Mouse (Mus musculus): Measurements from ENCODE around the gene Ehf.

Gene Ehf

DNA sequence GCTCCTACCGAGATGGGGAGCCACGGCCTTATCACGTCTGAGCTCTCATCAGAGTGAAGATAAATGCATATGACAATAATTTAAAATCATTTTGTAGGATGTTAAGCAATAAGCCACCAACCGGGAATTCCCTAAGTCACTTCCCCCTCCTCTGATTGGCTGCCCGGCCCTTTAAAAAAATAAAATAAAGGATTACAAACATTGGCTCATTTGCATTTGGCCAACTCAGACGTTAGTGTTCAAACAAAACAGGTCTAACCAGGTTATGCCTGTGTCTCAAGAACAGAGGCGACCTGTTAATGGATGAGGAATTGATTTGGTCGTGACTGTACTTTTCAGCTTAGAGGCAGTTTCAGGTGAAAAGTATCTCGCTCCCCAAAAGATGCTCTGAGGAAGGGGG lies at the start of gene Ehf:
Gene Ehf, minus strand, starts transcription at position 147 of the 400 bp plus-strand sequence.
- no peak for DNase-seq (ENCODE audit: extremely low read depth, insufficient read length, low spot score)

DNA sequence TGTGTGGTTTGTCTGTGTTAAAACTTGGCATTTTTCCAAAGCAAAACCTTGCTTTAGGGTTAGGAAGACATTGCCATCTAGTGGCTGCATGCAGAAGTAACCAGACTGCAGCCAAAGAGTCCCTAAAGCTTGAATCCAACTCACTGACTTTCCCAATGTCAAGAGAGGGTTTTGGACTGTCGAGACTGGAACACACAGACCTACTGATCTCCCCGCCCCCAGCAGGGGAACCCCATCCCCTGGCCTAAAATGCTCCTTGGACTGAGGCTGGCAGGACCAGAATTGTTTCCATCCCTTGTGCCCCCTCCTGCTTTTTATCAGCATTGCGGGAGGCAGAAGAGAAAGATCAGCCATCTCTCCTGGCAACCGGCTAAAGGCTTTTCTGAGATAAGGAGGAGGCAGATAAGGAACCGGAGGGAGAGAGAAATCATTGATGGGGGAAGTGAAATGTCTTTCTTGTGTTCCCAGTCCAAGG lies 44.4 kb upstream of the Ehf start:
- peak; percentile 43 for DNase-seq (ENCODE audit: extremely low read depth, insufficient read length, low spot score)

DNA sequence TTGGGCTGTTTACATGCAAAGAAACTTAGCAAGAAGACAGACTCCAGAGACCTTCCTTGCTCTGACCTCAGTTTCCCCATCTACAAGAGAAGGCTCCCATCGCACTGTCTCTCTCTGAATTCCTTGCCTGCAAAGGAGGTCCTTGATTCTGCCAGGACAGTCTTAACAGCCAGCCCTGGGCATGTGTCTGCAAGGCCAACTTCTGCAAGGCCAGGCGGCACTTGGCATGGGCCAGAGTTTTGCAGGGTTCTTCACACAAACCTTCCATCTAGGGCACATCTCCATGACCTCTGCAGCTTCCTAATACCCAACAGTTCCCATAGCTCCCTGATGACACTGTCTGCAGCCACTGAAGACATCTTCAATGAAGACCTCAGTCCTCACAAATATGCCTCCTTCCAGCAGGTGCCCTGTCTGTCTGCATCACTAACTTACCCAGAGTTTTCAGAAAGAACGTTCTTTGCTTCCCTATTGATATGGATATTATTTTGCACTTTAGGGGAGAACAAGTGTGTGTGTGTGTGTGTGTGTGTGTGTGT lies 43.7 kb upstream of the Ehf start:
- no peak for DNase-seq (ENCODE audit: extremely low read depth, insufficient read length, low spot score)

DNA sequence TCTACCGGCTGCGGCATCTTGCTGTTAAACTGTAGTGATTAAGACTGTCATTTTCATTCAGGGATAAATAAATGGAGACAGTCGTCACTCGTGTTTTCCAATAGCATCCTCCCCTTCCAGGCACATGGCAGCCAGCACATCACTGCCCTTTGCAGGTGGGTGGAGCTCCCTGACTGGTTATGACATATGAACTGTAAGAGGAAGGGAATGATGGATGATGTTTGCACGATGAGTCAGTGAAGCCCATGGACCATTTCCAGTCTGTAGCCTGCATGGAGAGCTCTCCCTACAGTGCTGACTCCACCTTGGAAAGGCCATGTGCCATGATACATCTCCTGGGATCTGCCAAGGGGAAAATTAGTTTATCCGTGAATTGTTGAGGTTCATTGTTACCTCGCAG lies 40.5 kb upstream of the Ehf start:
- peak; percentile 25 for DNase-seq (ENCODE audit: extremely low read depth, insufficient read length, low spot score)

DNA sequence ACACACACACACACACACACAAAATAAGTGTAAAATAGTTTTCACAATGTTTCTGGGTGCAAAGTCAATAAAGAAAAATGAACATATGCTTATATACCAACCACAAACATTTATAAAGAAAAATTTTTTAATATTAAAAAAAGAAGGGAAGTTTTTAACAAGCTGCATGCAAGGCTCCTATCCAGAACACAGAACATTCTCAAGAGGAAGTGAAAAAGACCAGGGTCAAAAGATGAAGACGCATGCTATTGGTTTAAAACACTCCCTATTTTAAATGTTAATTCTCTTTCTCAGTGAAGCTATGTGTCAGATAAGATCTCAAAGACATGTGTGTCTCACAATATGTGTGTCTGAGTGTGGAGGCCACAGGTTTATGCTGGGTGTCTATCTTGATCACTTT lies 39.0 kb upstream of the Ehf start:
- no peak for DNase-seq (ENCODE audit: extremely low read depth, insufficient read length, low spot score)

DNA sequence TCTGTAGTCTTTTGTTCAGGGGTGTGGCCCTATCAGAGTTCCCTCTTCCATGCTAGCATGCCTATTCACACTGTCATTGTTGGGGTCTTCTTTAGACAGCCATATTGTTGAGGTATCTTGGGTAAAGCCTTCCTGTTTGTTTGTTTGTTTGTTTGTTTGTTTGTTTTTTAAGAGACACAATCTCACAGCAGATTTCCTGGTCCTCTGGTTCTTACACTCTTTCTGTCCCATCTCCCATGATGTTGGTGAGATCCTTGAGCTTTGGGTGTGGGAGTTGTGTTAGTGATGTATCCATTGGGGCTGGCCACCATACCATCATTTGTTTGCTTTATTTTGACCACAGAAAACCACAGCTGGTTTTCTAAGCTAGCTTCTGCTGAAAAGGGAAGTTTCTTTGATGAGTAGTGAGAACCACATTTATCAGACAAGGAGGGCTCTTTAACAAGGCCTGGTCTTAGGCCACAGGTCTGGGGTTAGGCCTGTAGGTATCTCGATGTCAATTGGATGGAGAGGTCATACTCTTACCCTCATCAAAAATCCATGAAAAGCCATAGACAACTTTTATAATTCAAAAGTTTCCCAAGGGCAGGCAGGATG lies 38.4 kb upstream of the Ehf start:
- no peak for DNase-seq (ENCODE audit: extremely low read depth, insufficient read length, low spot score)

DNA sequence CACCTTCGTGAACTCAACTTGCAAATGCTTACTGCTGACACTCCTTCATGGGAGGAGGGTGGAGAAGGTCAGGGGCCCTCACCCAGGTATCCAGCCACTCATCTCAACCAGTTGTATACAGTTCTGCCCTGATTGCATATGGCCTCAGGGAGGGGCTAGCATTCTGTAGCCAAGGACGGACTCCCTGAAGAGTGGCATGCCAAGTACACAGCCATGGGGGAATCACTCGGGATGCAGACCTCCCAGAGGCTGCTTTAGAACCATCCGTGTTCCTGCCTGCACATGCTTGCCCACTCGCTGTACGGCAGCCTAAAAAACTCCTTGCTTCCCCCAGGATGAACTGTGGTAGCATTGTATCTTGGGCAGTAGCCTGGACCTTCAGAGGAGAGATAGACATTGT lies 35.6 kb upstream of the Ehf start:
- DNase-seq (ENCODE audit: extremely low read depth, insufficient read length, low spot score), result no peak

DNA sequence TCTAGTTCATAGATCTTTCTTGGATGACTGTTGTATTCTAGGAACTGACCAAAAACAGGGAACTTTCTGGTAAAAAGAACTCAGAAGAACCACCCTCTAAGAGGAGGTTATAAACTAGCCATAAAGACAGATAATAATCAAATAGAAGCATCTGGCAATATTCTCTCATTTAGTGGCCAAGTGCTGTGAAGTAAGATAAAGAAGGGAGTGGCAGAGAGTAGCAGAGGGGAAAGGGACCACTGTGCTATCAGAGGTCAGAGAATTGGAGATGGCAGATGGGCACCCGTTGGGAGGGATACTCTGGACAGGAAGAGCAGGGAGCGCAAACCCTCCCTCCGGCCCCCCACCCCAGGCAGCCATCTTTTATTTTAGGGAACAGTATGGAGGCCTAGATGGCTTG lies 34.3 kb upstream of the Ehf start:
- DNase-seq (ENCODE audit: extremely low read depth, insufficient read length, low spot score), result no peak

DNA sequence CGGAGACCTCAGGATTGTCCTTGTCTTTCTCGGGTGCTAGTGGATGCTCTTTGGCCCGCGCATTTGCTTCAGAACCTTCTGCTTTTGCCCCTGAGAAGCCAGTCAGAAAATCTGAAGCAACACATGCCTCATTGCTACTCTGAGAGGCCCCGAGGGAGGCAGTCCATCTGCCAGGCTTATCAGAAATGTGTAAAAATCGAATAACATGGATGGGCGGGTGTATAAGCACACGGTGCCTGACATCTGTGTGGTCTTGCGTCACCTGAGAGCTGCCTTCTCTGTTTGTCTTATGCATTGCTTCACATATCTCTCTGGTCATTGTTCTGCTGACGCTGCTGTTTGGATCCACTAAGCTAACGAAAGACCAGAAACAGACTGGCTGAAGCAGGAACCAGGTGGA lies 33.5 kb upstream of the Ehf start:
- no peak for DNase-seq (ENCODE audit: extremely low read depth, insufficient read length, low spot score)

DNA sequence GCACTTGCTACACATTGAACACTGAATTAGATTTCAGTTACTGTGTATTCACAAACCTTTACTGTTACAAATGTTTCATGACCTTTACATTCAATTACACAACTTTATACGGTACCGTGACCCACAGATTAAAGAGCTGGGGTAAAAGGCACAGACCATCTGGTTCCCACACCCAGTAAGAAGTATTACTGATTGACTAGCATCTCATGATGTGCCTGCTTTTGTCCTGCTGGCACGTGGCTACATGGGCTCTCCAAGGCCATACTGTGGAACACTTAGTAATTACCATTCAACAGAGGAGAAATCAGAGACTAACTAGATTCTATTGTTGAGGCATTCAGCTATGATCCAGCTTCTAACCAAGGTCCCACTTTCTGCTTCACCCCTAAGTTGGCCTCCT lies 32.9 kb upstream of the Ehf start:
- DNase-seq (ENCODE audit: extremely low read depth, insufficient read length, low spot score), result no peak

DNA sequence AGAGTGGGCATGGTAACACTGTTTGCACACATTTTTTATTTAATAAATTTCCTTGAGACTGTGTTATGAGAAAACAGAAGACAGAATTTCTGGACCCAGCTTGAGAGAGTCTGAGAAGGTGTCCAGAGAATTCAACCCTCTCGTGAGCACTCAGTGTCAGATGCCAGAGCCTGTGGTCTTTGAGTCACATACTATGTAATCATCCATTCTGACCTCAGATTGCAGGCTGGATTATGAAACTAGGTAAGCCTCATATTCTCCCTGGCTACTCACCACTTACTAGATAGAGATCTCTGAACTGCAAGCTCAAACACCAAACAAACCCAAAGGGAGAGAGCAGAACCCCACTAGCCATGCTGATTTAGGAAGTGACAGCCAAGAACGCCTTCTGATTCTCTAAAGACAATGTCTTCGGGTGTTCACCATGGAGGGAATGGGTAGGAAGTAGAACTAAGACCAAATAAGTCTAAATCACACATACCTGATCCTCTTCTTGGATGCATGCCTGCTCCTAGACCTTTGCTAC lies 28.7 kb upstream of the Ehf start:
- DNase-seq (ENCODE audit: extremely low read depth, insufficient read length, low spot score), result no peak

DNA sequence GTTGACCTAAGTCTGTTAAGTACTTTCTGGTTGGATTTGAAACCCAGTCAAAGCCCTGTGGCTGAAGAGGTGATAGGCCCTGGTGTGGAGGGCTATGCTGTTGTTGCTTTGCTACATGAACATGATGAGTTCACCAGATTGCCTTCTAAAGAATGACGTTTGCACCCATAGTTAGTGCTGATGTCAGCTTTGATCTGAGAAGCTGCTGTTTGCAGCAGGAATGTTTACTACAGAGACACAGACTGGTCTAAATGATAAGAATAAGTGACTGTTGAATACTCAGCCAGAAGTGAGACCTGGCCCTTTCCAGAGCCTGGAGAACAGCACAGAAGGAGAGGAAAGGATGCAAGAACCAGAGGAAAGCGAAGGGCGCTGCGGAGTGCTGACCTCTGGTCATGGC lies 25.7 kb upstream of the Ehf start:
- DNase-seq (ENCODE audit: extremely low read depth, insufficient read length, low spot score), result no peak

DNA sequence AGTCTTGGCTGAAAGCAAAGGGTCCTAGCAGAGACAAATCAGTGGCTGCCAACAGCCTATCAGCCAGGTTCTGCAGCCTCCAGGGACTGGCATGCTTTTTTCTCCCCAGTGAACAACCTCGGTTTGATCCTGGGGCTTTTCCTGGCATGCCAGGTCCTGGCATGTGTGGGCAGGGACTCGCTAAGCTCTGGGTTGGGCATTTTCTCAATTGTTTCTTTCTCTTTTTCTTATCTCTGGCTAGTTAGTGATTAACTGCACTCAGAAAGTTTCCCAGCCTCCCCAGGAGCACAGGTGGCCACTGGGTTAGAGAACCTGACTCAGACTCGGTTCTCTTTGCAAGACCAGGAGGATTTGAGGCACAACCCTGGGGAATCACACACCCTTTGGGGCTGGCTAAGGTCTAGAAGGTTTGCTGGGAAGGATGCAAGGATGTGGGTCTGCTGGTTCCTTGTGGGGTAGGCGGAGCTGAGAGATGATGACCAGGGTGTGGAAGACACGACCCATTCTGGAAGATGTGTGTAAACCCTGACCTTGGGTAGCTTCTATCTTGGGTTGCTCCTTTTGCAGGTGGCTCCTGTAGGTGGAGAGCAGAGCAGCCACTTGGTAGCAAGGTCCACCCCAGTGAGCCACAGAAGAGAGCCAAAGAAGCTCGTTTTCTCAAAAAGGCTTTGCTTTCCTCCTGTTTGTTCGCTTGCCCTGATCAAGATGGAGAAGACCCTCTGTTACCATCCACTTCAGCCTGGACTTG lies 22.4 kb upstream of the Ehf start:
- DNase-seq (ENCODE audit: extremely low read depth, insufficient read length, low spot score), result no peak

DNA sequence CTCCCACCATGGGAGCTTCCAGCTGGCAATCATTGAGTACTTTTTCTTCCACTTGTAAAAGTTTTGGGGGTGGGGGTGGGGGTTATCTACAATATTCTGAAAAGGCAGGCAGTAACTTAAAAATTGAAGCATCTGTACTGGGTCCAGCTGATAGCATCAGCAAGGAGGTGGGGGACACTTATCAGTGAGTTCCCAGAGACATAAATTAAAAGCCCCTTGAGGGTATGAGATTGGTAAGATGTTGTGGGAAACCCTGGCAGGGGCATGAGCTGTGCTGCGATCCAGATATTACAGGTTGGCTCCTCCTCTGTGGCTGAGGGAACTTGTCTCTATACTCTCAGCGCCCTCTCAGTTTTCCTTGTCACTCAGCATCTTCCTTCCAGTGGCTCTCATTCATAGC lies 21.2 kb upstream of the Ehf start:
- DNase-seq (ENCODE audit: extremely low read depth, insufficient read length, low spot score), result no peak

DNA sequence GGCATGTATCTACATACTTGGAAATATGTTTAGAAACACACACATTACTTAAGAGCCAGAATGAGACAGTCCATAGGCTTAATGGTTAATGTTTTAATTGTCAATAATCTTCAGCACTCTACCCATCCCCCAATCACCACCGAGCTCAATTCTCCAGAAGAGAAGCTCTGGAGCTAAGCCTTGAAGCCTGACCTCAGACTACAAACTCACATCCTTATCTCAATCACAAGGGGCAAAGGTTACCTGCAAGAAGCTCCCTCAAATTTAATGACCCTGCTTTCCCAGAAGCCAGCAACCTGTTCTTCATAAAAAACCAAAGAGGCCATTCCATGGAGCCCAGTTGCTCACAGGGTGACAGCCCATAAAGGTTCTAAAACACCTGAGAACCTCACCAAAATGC lies 19.1 kb upstream of the Ehf start:
- DNase-seq (ENCODE audit: extremely low read depth, insufficient read length, low spot score), result no peak

DNA sequence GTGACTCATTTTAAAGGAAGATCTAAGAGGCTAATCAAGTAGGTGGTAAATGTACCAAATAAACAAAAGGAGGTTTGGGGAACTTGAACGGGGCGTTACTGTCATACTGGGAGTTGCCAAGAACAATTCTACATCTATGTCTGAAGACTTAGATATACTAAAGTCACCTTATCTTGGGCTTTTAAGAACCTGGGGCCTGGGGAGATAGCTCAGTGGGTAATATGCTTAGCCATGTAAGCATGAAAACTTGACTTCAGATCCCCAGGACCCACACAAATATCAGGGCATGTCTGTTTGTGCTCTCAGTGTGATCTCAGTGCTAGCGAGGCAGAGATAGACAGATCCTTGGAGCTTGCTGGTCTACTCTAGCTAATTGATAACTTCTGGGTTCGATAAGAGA lies 18.6 kb upstream of the Ehf start:
- DNase-seq (ENCODE audit: extremely low read depth, insufficient read length, low spot score), result no peak

DNA sequence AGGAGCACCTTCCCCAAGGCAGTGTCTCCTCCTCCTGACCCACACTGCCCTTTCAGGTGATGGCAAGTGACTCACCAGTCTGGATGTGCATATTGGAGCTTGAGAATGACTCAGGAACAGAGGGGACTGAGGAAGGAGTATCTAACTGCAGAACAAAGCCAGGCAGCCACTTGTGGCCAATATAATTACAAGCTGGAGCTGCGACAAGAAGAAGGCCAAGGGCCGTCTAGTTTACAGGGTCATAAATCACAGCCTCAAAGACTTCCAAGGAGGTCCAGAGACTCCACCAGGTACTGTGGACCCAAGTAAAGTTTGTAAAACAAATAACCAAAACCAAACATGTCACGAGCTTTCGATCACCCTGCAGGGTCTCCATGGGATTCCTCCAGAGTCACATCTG lies 10.9 kb upstream of the Ehf start:
- no peak for DNase-seq (ENCODE audit: extremely low read depth, insufficient read length, low spot score)

DNA sequence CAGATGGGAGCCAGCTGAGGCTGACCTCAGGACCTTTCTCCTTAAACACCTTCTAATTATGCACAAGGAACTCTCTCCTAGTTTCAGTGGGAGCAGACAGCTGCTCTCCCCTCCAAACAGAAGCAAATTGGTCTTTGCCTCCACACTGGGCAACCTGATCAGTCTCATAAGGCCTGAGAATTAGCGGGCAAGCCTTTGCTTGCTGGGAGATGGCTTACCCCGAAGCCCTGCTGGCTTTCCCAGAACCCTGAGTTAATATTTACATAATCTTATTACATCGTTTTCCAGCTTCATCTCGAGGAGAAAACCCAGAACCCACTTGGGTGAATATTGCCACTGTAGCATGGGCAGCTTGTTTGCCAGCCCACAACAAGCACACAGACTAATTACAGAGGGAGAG lies 9.6 kb upstream of the Ehf start:
- DNase-seq (ENCODE audit: extremely low read depth, insufficient read length, low spot score), result no peak

DNA sequence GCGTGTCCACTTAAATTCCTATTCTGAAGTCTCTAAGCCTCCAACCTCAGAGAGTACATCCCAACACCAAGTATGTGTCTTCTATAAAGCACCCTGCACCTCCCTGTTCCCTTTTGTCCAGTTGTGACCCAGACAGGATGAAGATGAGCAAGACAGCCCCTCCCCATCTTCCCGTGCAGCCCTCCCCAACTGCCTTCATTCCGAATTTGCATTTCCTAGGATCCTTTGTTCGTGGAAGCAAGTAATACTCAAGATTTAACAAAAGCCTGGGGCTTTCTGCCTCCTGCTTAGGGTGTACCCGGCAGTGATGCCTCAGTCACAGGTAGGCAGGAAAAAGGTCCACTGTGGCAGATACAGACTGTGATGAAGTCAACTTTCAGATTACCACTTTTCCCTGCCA lies 7.6 kb upstream of the Ehf start:
- no peak for DNase-seq (ENCODE audit: extremely low read depth, insufficient read length, low spot score)

DNA sequence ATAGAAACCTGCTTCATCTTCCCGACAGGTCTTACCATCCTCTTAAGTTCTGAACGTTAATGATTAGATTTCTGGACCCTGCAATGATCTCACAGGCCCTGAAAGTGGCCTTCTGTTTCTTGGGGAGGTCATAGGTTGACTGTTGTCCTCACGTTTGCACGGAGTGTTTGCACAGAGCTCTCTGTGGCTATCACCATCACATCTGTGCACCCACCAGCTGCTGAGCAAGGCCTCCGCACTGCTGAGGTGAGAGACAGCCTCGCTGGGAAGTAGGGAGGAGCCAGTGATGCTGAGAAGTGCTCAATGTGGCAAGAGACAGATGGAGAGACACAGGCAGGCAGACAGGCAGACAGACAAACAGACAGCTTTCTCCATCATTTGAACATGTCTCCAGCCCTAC lies 3.6 kb upstream of the Ehf start:
- no peak for DNase-seq (ENCODE audit: extremely low read depth, insufficient read length, low spot score)

DNA sequence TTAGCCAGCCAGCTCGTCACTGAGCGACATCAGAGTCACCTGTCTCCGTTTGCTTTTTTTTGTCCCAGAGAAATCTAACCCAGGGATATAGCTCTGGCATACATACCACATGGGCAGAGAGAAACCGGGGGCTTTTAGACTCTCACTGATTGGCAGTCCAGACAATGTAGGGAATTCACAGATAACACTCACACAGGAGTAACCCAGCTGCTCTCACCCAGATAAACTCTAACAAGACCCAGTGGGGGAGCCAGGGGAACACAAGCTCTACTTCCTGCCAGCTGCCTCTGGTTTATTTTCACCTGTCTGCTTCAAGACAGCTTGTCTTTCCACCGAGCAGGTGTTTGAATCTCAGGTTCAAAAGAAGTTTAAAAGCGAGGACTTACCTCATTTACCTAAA lies 409 bp downstream of the Ehf start:
- no peak for DNase-seq (ENCODE audit: extremely low read depth, insufficient read length, low spot score)
